Mouse (Mus musculus) left cerebral cortex, postnatal 10 days (tissue): ENCODE data around the gene Entpd3. TPM values are rescaled to one million over a fixed set of nuclear protein-coding genes. Genes with fewer than 3 reads are reported as not detected.

Source experiments
- DNase-seq, 2 experiments: peaks; one replicate each; pipeline ENCODE4 v3.0.0; 2021 to 2022; ENCODE audit warnings: low spot score in 2 of 2, mixed read lengths in 1 of 2; ENCODE audit errors: extremely low spot score in 1 of 2
- intact Hi-C: fragments of 180-260 bp; cut with DNase I; formaldehyde crosslinking; loops from one replicate; pipeline ENCODE4 v1.15.1; 2025
- total RNA-seq, 2 experiments: library from RNA; stranded (reverse); gene quantifications; 2 replicates each; pipeline ENCODE4 v1.2.3; 2021

The Entpd3 gene
- total RNA-seq, 2 experiments from 2014 or later: 4.0 to 5.6 TPM

GRCm38 (mm10) chr9:120602839-120603511, 63.4 kb downstream of the Entpd3 start:
- intact Hi-C loops: loop anchor here (2.0 to 10.0 kb wide), 7 partner anchors 132 to 639 kb away; no protein-coding TSS in a partner anchor
- peak; percentile 86 to 89 for DNase-seq

- no peak for DNase-seq
- intact Hi-C loops: loop anchor here (2.0 to 10.0 kb wide), 7 partner anchors 131 to 639 kb away; no protein-coding TSS in a partner anchor
These were observed 63.9 kb downstream of the Entpd3 start for GRCm38 (mm10) chr9:120603512-120603908.

GRCm38 (mm10) chr9:120603956-120604355, 64.3 kb downstream of the Entpd3 start:
- no peak for DNase-seq
- intact Hi-C loops: loop anchor here (2.0 to 10.0 kb wide), 7 partner anchors 131 to 638 kb away; no protein-coding TSS in a partner anchor

GRCm38 (mm10) chr9:120611055-120611454, 71.4 kb downstream of the Entpd3 start:
- intact Hi-C loops: no loop called here
- DNase-seq: no peak

- intact Hi-C loops: no loop called here
- no peak for DNase-seq
These were observed 74.4 kb downstream of the Entpd3 start for GRCm38 (mm10) chr9:120614059-120614458.

Other genes with a start within 250 kb of the Entpd3 start
- gene Myrip, start 238.3 kb upstream of the Entpd3 start, total RNA-seq: 10 to 100 TPM; 63.5 to 70.6 TPM
- gene Eif1b, start 47.6 kb upstream of the Entpd3 start, total RNA-seq: 100 to 1,000 TPM; 167 to 177 TPM
- 100 to 1,000 TPM; 273 to 293 TPM for gene Rpl14, start 31.6 kb downstream of the Entpd3 start, total RNA-seq